Mouse (Mus musculus): ENCODE data around the gene Faim.

DNA sequence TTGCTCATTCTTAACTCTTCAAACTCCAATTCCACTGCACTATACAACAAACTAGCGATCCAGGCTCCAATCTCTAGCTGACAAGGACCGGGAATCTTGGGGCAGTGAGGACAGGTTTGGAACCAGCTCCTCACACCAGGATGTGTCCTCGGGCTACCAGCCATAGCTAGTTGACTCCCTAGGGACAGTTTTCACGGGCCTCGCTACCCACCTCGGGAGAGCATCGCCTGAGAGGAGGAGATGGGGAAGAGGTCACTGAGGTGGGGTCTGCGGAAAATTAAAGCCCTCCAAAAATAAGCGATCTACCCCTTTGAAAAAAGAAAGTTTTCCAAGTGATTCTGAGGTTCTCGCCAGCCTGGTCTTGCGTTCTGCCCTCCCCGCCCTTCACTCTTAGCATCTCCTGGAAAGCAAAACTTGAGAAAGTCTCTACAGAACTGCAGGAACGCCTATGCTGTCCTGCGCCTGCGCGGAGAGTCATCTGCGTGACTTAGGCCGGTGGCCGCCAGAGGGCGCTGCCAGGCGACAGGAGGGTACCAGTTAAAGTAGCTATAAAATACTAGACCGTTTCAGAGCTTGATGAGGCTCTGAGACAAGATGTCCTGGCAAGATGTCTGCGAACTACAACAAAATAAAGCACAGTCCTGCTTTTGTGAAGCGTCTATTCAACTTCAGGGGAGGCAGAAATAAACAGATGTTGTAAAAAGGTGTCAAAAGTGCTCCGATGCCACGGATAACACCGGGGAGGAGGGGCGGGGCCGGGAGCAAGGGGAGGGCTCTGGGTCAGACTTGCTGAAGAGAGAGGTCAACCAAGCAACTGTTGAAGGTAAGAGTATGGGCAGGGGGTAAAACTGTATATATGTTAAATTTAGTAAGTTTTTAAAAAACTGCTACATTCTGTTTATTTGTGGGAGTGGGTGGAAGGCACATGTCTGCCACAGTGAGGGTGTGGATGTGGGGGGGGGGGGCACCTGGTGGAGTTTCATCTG is 6.4 kb upstream of the Faim start:
- no peak for TF ChIP-seq USF1 (IDR thresholded peaks at IDR 0.05; ENCODE audit: low read depth, low read length)
- no peak for TF ChIP-seq EP300 (IDR thresholded peaks at IDR 0.05; ENCODE audit: low read length)
- peak; percentile 85 to 93 for TF ChIP-seq CTCF (conservative IDR thresholded peaks at IDR 0.05 in 1 of 2, IDR thresholded peaks at IDR 0.05 in 1 of 2; ENCODE audit: low read depth in 2 of 2, low read length in 2 of 2)
- TF ChIP-seq CHD2 (IDR thresholded peaks at IDR 0.05; ENCODE audit: low read length), result no peak
- no peak for TF ChIP-seq CHD1 (IDR thresholded peaks at IDR 0.05; ENCODE audit: low read depth, low read length)
- TF ChIP-seq MXI1 (IDR thresholded peaks at IDR 0.05; ENCODE audit: low read depth, low read length), result no peak; the same call in 1 of the 2 replicates
- no peak for TF ChIP-seq E2F4 (IDR thresholded peaks at IDR 0.05; ENCODE audit: insufficient replicate concordance, low read depth, low read length)
- 0 out of 2 replicates have a peak, but pooled peaks have one; percentile 47 for TF ChIP-seq MYC (IDR thresholded peaks at IDR 0.05; ENCODE audit: low read depth, low read length)
- TF ChIP-seq POLR2A (IDR thresholded peaks at IDR 0.05; ENCODE audit: low read depth, low read length), result peak; percentile 39; the same call in 1 of the 2 replicates
- peak; percentile 49 for TF ChIP-seq HCFC1 (IDR thresholded peaks at IDR 0.05; ENCODE audit: low read depth, low read length)
- no peak for TF ChIP-seq UBTF (IDR thresholded peaks at IDR 0.05; ENCODE audit: low read depth, low read length)
- no peak; the same call in 1 of the 2 replicates for TF ChIP-seq MAFK (IDR thresholded peaks at IDR 0.05; ENCODE audit: insufficient replicate concordance, low read length)
